Mouse (Mus musculus): ENCODE results near the gene Slc2a3. TPM values are rescaled to one million over a fixed set of nuclear protein-coding genes. Genes with fewer than 3 reads are reported as not detected.

Gene Slc2a3
- polyA plus RNA-seq, 2 experiments = 46.5 to 71.6 TPM

DNA sequence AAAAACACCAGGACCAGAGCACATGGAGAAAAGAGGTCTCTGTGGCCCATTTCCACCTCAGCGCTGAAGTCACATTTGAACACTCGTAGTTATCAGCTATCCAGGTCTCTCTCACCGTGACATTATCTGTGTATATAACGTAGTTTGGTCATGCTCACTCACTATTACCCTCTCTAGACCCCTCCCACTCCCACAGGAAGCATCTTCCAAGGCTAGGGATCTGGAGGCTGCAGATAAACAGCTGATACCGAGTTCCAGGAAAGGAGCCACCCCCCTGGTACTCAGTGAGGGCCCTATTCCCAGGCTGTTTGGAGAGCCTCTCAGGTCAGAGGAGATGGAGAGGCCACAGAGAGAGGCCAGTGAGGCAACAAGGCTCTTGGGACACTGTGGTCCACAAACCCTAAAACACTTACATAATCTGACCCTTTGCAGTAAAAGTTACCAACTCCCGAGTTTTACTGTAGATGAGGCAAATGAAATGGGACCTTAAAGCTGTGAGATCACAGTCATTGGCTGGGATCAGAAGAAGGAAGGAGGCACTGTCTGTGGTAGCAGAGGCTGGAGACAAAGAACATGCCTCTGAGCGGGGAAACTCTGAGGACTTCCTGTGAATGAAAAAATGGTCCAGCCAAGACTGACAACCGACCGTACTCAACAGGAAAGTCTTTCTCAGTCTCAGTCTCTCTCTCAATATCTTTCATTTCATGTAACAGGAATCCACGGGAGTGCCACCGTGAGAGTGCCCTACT is 38.3 kb downstream of the Slc2a3 start:
- H3K9ac ChIP-seq (ENCODE audit: low read depth, low read length, severe bottlenecking) = no peak overlapping the region
- no peaks in the 10 kb centered on the region for H3K36me3 ChIP-seq (ENCODE audit: control insufficient read depth, insufficient read depth, low read length)
- H3K4me3 ChIP-seq (replicated peaks; ENCODE audit: low read length) = no peak overlapping the region
- no peaks in the 10 kb centered on the region for H3K27me3 ChIP-seq (ENCODE audit: control insufficient read depth, insufficient read depth, low read length)
- ATAC-seq (ENCODE audit: low FRiP score, low read depth) (no peak), DNase-seq (ENCODE audit: low spot score) (no peak)
- whole genome bisulfite sequencing = 66% methylated on average over 11 of the region's 11 CpGs
- H3K9me3 ChIP-seq (ENCODE audit: control insufficient read depth, low read length) = no peaks in the 10 kb centered on the region
- no peak overlapping the region for H3K4me2 ChIP-seq (replicated peaks; ENCODE audit: low read depth, low read length, severe bottlenecking)
- H3K4me1 ChIP-seq (ENCODE audit: control insufficient read depth, insufficient read depth, low read length) = peaks cover 26% of the 10 kb centered on the region
- TF ChIP-seq POLR2A (IDR thresholded peaks at IDR 0.05; ENCODE audit: borderline replicate concordance, extremely low read depth, insufficient read depth, insufficient read length) = no peak
- H3K27ac ChIP-seq (replicated peaks; ENCODE audit: low read depth, low read length) = no peak overlapping the region

DNA sequence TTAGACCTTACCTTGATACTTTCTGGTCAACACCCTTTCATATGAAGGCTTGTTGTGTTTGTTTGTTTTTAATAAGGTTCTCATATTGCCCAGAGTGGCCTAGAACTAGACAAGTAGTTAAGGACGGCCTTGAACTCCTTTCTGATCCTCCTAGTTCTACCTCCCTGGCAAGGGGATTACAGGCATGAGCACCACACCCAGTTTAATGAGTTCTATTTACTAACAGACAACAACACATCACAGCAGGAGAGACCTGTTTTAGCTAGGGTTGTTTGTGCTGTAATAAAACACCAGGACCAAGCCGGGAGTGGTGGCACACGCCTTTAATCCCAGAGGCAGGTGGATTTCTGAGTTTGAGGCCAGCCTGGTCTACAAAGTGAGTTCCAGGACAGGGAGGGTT is 39.0 kb downstream of the Slc2a3 start:
- Histone ChIP-seq H3K27ac (replicated peaks; ENCODE audit: low read depth, low read length) (no peak overlapping the region), H3K36me3 (ENCODE audit: control insufficient read depth, insufficient read depth, low read length) (no peaks in the 10 kb centered on the region), H3K9me3 (ENCODE audit: control insufficient read depth, low read length) (no peaks in the 10 kb centered on the region), H3K27me3 (ENCODE audit: control insufficient read depth, insufficient read depth, low read length) (no peaks in the 10 kb centered on the region), H3K4me2 (replicated peaks; ENCODE audit: low read depth, low read length, severe bottlenecking) (no peak overlapping the region), H3K9ac (ENCODE audit: low read depth, low read length, severe bottlenecking) (no peak overlapping the region), H3K4me1 (ENCODE audit: control insufficient read depth, insufficient read depth, low read length) (peaks cover 26% of the 10 kb centered on the region), H3K4me3 (replicated peaks; ENCODE audit: low read length) (no peak overlapping the region)
- no peak for DNase-seq (ENCODE audit: low spot score)
- 57% methylated on average over 3 of the region's 3 CpGs for WGBS
- TF ChIP-seq POLR2A (IDR thresholded peaks at IDR 0.05; ENCODE audit: borderline replicate concordance, extremely low read depth, insufficient read depth, insufficient read length) = no peak
- no peak for ATAC-seq (ENCODE audit: low FRiP score, low read depth)

DNA sequence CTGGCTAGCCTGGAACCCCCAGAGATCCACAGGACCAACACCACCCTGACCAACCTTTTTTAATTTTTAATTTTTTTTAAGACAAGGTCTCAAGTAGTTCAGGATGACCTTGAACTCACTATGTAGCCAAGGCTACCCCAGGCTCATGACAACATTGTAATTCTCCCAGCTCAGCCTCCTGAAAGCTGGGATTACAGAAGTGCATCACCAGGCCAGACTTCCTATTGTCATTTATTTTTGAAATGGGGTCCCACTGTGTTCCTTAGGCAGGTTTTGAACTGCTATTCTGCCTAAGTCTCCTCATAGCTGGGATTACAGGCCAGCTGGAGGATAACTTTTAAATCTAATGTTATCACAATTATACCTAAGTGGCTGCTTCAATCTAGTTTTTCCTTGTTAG is 39.5 kb downstream of the Slc2a3 start:
- no peak for ATAC-seq (ENCODE audit: low FRiP score, low read depth)
- Histone ChIP-seq H3K27me3 (ENCODE audit: control insufficient read depth, insufficient read depth, low read length) (no peaks in the 10 kb centered on the region), H3K36me3 (ENCODE audit: control insufficient read depth, insufficient read depth, low read length) (no peaks in the 10 kb centered on the region), H3K4me2 (replicated peaks; ENCODE audit: low read depth, low read length, severe bottlenecking) (peak overlapping the region; percentile 41; the same call in 1 of the 2 replicates), H3K9me3 (ENCODE audit: control insufficient read depth, low read length) (no peaks in the 10 kb centered on the region), H3K4me3 (replicated peaks; ENCODE audit: low read length) (no peak overlapping the region), H3K27ac (replicated peaks; ENCODE audit: low read depth, low read length) (no peak overlapping the region), H3K9ac (ENCODE audit: low read depth, low read length, severe bottlenecking) (no peak overlapping the region), H3K4me1 (ENCODE audit: control insufficient read depth, insufficient read depth, low read length) (peaks cover 26% of the 10 kb centered on the region)
- TF ChIP-seq POLR2A (IDR thresholded peaks at IDR 0.05; ENCODE audit: borderline replicate concordance, extremely low read depth, insufficient read depth, insufficient read length) = no peak
- DNase-seq (ENCODE audit: low spot score) = no peak

DNA sequence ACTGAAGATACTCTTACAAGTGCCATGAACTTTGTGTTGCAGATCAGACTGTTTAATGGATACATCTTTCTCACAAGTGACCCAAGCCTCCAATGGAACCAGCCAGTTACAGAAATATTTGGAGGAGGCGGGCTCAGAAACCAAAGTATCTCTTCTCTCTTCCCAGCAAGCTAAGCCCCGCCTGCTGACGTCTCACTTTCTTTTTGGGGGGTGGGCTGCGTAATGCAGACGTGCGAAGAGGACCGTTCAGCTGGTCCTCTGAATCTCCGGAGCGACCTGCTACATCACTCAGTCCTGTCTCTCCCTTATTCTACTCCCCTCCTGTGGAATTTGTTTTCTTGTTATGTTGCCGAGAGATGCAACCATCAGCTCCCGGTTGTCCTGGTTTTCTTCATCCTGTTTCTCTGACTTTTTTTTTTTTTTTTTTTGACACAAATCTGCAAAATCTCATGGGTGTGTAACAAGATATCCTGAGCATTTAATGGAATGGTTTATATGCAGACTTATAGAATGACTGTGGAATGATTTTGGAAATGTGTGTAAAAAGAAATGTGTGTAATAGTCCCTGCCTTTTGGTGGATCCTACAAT is 40.3 kb downstream of the Slc2a3 start:
- peaks cover 21% of the 10 kb centered on the region for H3K4me1 ChIP-seq (ENCODE audit: control insufficient read depth, insufficient read depth, low read length)
- H3K9me3 ChIP-seq (ENCODE audit: control insufficient read depth, low read length) = no peaks in the 10 kb centered on the region
- H3K27ac ChIP-seq (replicated peaks; ENCODE audit: low read depth, low read length) = peak overlapping the region; percentile 62; the same call in 1 of the 2 replicates
- ATAC-seq (ENCODE audit: low FRiP score, low read depth) (peak; percentile 70), DNase-seq (ENCODE audit: low spot score) (peak; percentile 95)
- 0 out of 2 replicates have a peak overlapping the region, but pooled peaks have one; percentile 34 for H3K9ac ChIP-seq (ENCODE audit: low read depth, low read length, severe bottlenecking)
- peak; percentile 25; the same call in 1 of the 2 replicates for TF ChIP-seq POLR2A (IDR thresholded peaks at IDR 0.05; ENCODE audit: borderline replicate concordance, extremely low read depth, insufficient read depth, insufficient read length)
- no peaks in the 10 kb centered on the region for H3K36me3 ChIP-seq (ENCODE audit: control insufficient read depth, insufficient read depth, low read length)
- peak overlapping the region; percentile 41 for H3K4me2 ChIP-seq (replicated peaks; ENCODE audit: low read depth, low read length, severe bottlenecking)
- no peaks in the 10 kb centered on the region for H3K27me3 ChIP-seq (ENCODE audit: control insufficient read depth, insufficient read depth, low read length)
- peak overlapping the region; percentile 44 for H3K4me3 ChIP-seq (replicated peaks; ENCODE audit: low read length)
- 2% methylated on average over 11 of the region's 11 CpGs for WGBS

DNA sequence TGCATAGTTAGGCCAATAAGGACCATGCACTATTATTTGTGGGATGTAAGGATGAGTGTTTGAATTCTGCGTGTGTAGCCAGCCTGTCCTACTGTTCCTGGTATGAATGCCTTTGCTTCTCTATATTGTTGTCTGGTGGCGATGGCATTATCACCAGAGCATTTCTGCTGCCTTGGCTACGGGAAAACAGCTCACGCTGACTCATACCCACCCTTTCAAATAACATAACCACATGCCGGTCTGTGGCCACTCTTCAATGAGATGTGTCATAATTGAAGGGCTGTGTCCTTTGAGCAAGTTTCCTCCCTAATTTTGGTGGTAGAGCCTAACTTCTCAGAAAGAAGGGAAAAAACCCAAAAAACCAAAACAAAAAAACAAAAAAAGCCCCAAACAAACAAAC is 42.7 kb downstream of the Slc2a3 start:
- no peak for DNase-seq (ENCODE audit: low spot score)
- Histone ChIP-seq H3K27ac (replicated peaks; ENCODE audit: low read depth, low read length) (no peak overlapping the region), H3K27me3 (ENCODE audit: control insufficient read depth, insufficient read depth, low read length) (no peaks in the 10 kb centered on the region), H3K9me3 (ENCODE audit: control insufficient read depth, low read length) (no peaks in the 10 kb centered on the region), H3K4me1 (ENCODE audit: control insufficient read depth, insufficient read depth, low read length) (peaks cover 7% of the 10 kb centered on the region; the same call in 1 of the 2 replicates), H3K4me2 (replicated peaks; ENCODE audit: low read depth, low read length, severe bottlenecking) (no peak overlapping the region), H3K4me3 (replicated peaks; ENCODE audit: low read length) (no peak overlapping the region), H3K9ac (ENCODE audit: low read depth, low read length, severe bottlenecking) (no peak overlapping the region), H3K36me3 (ENCODE audit: control insufficient read depth, insufficient read depth, low read length) (no peaks in the 10 kb centered on the region)
- no peak for TF ChIP-seq POLR2A (IDR thresholded peaks at IDR 0.05; ENCODE audit: borderline replicate concordance, extremely low read depth, insufficient read depth, insufficient read length)
- 76% methylated on average over 5 of the region's 5 CpGs for WGBS
- ATAC-seq (ENCODE audit: low FRiP score, low read depth) = no peak
